9 mouse cellular contexts compared by ENCODE assay signal in genomic region chr1:181345547-181345946, GRCm38 (mm10). TPM values are rescaled to one million over a fixed set of nuclear protein-coding genes. Genes with fewer than 3 reads are reported as not detected.
A peak's percentile ranks its signal among the peaks of the same experiment; 100 is the strongest.
DNase-seq lines count a peak whose midpoint lies in the region; ATAC-seq and TF ChIP-seq lines count a peak whose summit lies in the region.
"Had no signal": no experiment of that assay in that cellular context is flagged by ENCODE, and none has a peak within 500 bp of the region (broad histone marks: within the 10 kb centered on the region; RNA-seq: fewer than 3 reads in every experiment).

No protein-coding gene starts in this region.

- TF ChIP-seq EP300 in lung, postnatal 0 days (IDR thresholded peaks at IDR 0.05): peak; percentile 94

- H3K9ac ChIP-seq in embryonic facial prominence, embryonic 11.5 days (replicated peaks; ENCODE audit: low read length): no peak overlapping the region
- H3K9ac ChIP-seq in kidney, embryonic 14.5 days (ENCODE audit: low read depth, low read length): no peak overlapping the region
- H3K9ac ChIP-seq in lung, postnatal 0 days (replicated peaks; ENCODE audit: low read depth): no peak overlapping the region
- H3K9ac ChIP-seq in forebrain, embryonic 14.5 days (ENCODE audit: low read length): no peak overlapping the region

- no peaks in the 10 kb centered on the region for H3K27me3 ChIP-seq in embryonic facial prominence, embryonic 11.5 days (ENCODE audit: control insufficient read depth, insufficient read depth, low read length)
- peaks cover 1% of the 10 kb centered on the region; the same call in 1 of the 2 replicates for H3K27me3 ChIP-seq in kidney, embryonic 14.5 days (ENCODE audit: control insufficient read depth, insufficient read depth, low read length)
- H3K27me3 ChIP-seq in lung, postnatal 0 days (replicated peaks; ENCODE audit: insufficient read depth, low read length): no peaks in the 10 kb centered on the region
- H3K27me3 ChIP-seq in forebrain, embryonic 14.5 days (replicated peaks; ENCODE audit: control insufficient read depth, insufficient read depth, low read length): no peaks in the 10 kb centered on the region

- H3K4me1 ChIP-seq in embryonic facial prominence, embryonic 11.5 days (ENCODE audit: control insufficient read depth, insufficient read depth, low read length): no peaks in the 10 kb centered on the region
- no peaks in the 10 kb centered on the region for H3K4me1 ChIP-seq in kidney, embryonic 14.5 days (ENCODE audit: control insufficient read depth, insufficient read depth, low read length)
- no peaks in the 10 kb centered on the region for H3K4me1 ChIP-seq in lung, postnatal 0 days (ENCODE audit: insufficient read depth, low read depth, low read length)
- no peaks in the 10 kb centered on the region for H3K4me1 ChIP-seq in forebrain, embryonic 14.5 days (ENCODE audit: control insufficient read depth, insufficient read depth, low read length)

- H3K27ac ChIP-seq in embryonic facial prominence, embryonic 11.5 days (replicated peaks; ENCODE audit: low read depth, low read length): no peak overlapping the region
- no peak overlapping the region for H3K27ac ChIP-seq in kidney, embryonic 14.5 days (ENCODE audit: low read depth, low read length)
- H3K27ac ChIP-seq in lung, postnatal 0 days (ENCODE audit: low read length): no peak overlapping the region
- H3K27ac ChIP-seq in forebrain, embryonic 14.5 days (ENCODE audit: low read depth, low read length): no peak overlapping the region

- no peak for TF ChIP-seq CTCF in lung, postnatal 0 days (IDR thresholded peaks at IDR 0.05)

- no peaks in the 10 kb centered on the region for H3K36me3 ChIP-seq in embryonic facial prominence, embryonic 11.5 days (replicated peaks; ENCODE audit: control insufficient read depth, insufficient read depth, low read depth, low read length)
- H3K36me3 ChIP-seq in kidney, embryonic 14.5 days (ENCODE audit: control insufficient read depth, insufficient read depth, low read length): no peaks in the 10 kb centered on the region
- H3K36me3 ChIP-seq in lung, postnatal 0 days (ENCODE audit: insufficient read depth, low read length): no peaks in the 10 kb centered on the region
- no peaks in the 10 kb centered on the region for H3K36me3 ChIP-seq in forebrain, embryonic 14.5 days (ENCODE audit: control insufficient read depth, insufficient read depth, low read length)

- WGBS in embryonic facial prominence, embryonic 11.5 days: 27% methylated on average over 15 of the region's 15 CpGs
- WGBS in kidney, embryonic 14.5 days: 22% methylated on average over 15 of the region's 15 CpGs
- 18% methylated on average over 15 of the region's 15 CpGs for WGBS in lung, postnatal 0 days
- WGBS in forebrain, embryonic 14.5 days: 39% methylated on average over 15 of the region's 15 CpGs

- H3K4me2 ChIP-seq in embryonic facial prominence, embryonic 11.5 days (ENCODE audit: low read depth, low read length): no peak overlapping the region
- H3K4me2 ChIP-seq in kidney, embryonic 14.5 days (replicated peaks; ENCODE audit: low read depth, low read length): no peak overlapping the region
- no peak overlapping the region for H3K4me2 ChIP-seq in lung, postnatal 0 days (replicated peaks; ENCODE audit: low read depth, low read length)
- no peak overlapping the region for H3K4me2 ChIP-seq in forebrain, embryonic 14.5 days (ENCODE audit: low read length)

- DNase-seq in gastrocnemius, postnatal 10 days: peak; percentile 23
- DNase-seq in gastrocnemius, postnatal 36 days: no peak
- DNase-seq in embryonic facial prominence, embryonic 11.5 days (ENCODE audit: low spot score): peak; percentile 13
- peak; percentile 82 for DNase-seq in lung, postnatal 0 days (ENCODE audit: low spot score)
- no peak for DNase-seq in layer of hippocampus, adult 9-10 months (ENCODE audit: low spot score)
- no peak for DNase-seq in cerebellum, adult 9-11 months
- no peak for DNase-seq in forebrain, embryonic 14.5 days (ENCODE audit: low spot score)

- no peak for ATAC-seq in embryonic facial prominence, embryonic 11.5 days (replicated peaks; ENCODE audit: insufficient number of reproducible peaks, low FRiP score, low TSS enrichment, low read depth)
- peak; percentile 64 for ATAC-seq in kidney, embryonic 14.5 days (ENCODE audit: low FRiP score, low TSS enrichment)
- ATAC-seq in lung, postnatal 0 days: peak; percentile 95
- no peak for ATAC-seq in forebrain, embryonic 14.5 days

- intact Hi-C loops in gastrocnemius, postnatal 36 days (cut with DNase I): no loop called here

- no peaks in the 10 kb centered on the region for H3K9me3 ChIP-seq in embryonic facial prominence, embryonic 11.5 days (replicated peaks; ENCODE audit: control insufficient read depth, low read length)
- H3K9me3 ChIP-seq in kidney, embryonic 14.5 days (ENCODE audit: control insufficient read depth, low read length): no peaks in the 10 kb centered on the region
- no peaks in the 10 kb centered on the region for H3K9me3 ChIP-seq in lung, postnatal 0 days (ENCODE audit: low read length)
- no peaks in the 10 kb centered on the region for H3K9me3 ChIP-seq in forebrain, embryonic 14.5 days (replicated peaks; ENCODE audit: control insufficient read depth, low read length)

- no peak overlapping the region for H3K4me3 ChIP-seq in embryonic facial prominence, embryonic 11.5 days (ENCODE audit: low read depth, low read length)
- H3K4me3 ChIP-seq in kidney, embryonic 14.5 days (ENCODE audit: low read length): no peak overlapping the region
- H3K4me3 ChIP-seq in lung, postnatal 0 days (ENCODE audit: low read depth, low read length): no peak overlapping the region
- no peak overlapping the region for H3K4me3 ChIP-seq in forebrain, embryonic 14.5 days (ENCODE audit: low read depth, low read length)

RNA-seq across cellular contexts. Expression of gene Cnih3, which starts 6.9 kb away (rescaled TPM):
- total RNA-seq in gastrocnemius, postnatal 10 days (2021): under 1 TPM; 0.18 to 0.42 TPM
- total RNA-seq in gastrocnemius, postnatal 36 days (2021): not detected
- 0.50 and 0.53 TPM in 2 replicates for polyA plus RNA-seq in embryonic facial prominence, embryonic 11.5 days (2014; fragmentation: Nextera tagmentation; extraction: Ambion mirVana)
- 0.13 TPM in 1 of 2 replicates, not detected in the other for polyA plus RNA-seq in kidney, embryonic 14.5 days (2014; fragmentation: Nextera tagmentation; extraction: Ambion mirVana)
- 0.25 and 0.30 TPM in 2 replicates for polyA plus RNA-seq in lung, postnatal 0 days (2015; fragmentation: Nextera tagmentation; extraction: Ambion mirVana)
- 17.0 and 27.9 TPM in 2 replicates for polyA plus RNA-seq in forebrain, embryonic 14.5 days (2014; fragmentation: Nextera tagmentation; extraction: Ambion mirVana)
- total RNA-seq: CH12.LX had no signal

Comparison
In these comparisons a context has a peak if more than half of its experiments do, and no peak if none do; other contexts are left out.
1. DNase-seq: peak in gastrocnemius, postnatal 10 days (single experiment), embryonic facial prominence, embryonic 11.5 days (single experiment) and lung, postnatal 0 days (single experiment); none in gastrocnemius, postnatal 36 days (0 of 2), layer of hippocampus, adult 9-10 months (single experiment), cerebellum, adult 9-11 months (single experiment) and forebrain, embryonic 14.5 days (single experiment).
2. ATAC-seq: peak in kidney, embryonic 14.5 days (single experiment) and lung, postnatal 0 days (single experiment); none in embryonic facial prominence, embryonic 11.5 days (single experiment) and forebrain, embryonic 14.5 days (single experiment).
3. RNA of gene Cnih3, which starts 6.9 kb away (polyA plus RNA-seq): 17.0 to 27.9 TPM in forebrain, embryonic 14.5 days; 0.50 to 0.53 TPM in embryonic facial prominence, embryonic 11.5 days, 0.25 to 0.30 TPM in lung, postnatal 0 days and 0.13 TPM in kidney, embryonic 14.5 days; every median in the first group is over 10 times any median in the second.